24 mouse cellular contexts compared by ENCODE assay signal in genomic region chr7:4073144-4073543, GRCm38 (mm10). TPM values are rescaled to one million over a fixed set of nuclear protein-coding genes. Genes with fewer than 3 reads are reported as not detected.
DNase-seq lines count a peak whose midpoint lies in the region; ATAC-seq lines count a peak whose summit lies in the region.
"Had no signal": no experiment of that assay in that cellular context is flagged by ENCODE, and none has a peak within 500 bp of the region (broad histone marks: within the 10 kb centered on the region; RNA-seq: fewer than 3 reads in every experiment).

No protein-coding gene starts in this region.

- H3K27me3 ChIP-seq in heart, embryonic 11.5 days (ENCODE audit: control insufficient read depth, insufficient read depth, low read length): no peaks in the 10 kb centered on the region
- no peaks in the 10 kb centered on the region for H3K27me3 ChIP-seq in limb, embryonic 10.5 days (ENCODE audit: low read depth, poor library complexity, severe bottlenecking)
- H3K27me3 ChIP-seq: neural tube, embryonic 13.5 days; stomach, embryonic 15.5 days had no signal

- H3K4me1 ChIP-seq in heart, embryonic 11.5 days (ENCODE audit: control insufficient read depth, insufficient read depth, low read length): no peaks in the 10 kb centered on the region
- H3K4me1 ChIP-seq in limb, embryonic 10.5 days: no peaks in the 10 kb centered on the region
- H3K4me1 ChIP-seq: heart, embryonic 10.5 days; neural tube, embryonic 13.5 days; stomach, embryonic 15.5 days had no signal

- WGBS in heart, embryonic 11.5 days (ENCODE audit: insufficient replicate concordance): 65% methylated on average over 3 of the region's 3 CpGs
- 84% methylated on average over 3 of the region's 3 CpGs for WGBS in limb, embryonic 10.5 days

- no peak overlapping the region for H3K4me2 ChIP-seq in heart, embryonic 11.5 days
- H3K4me2 ChIP-seq: hindbrain, embryonic 14.5 days; lung, embryonic 14.5 days; midbrain, embryonic 11.5 days; neural tube, embryonic 13.5 days; stomach, embryonic 15.5 days had no signal

- no peaks in the 10 kb centered on the region for H3K36me3 ChIP-seq in heart, embryonic 11.5 days (ENCODE audit: control insufficient read depth, insufficient read depth, low read length)
- no peaks in the 10 kb centered on the region for H3K36me3 ChIP-seq in limb, embryonic 10.5 days
- H3K36me3 ChIP-seq: heart, embryonic 10.5 days; neural tube, embryonic 13.5 days; stomach, embryonic 15.5 days had no signal

- H3K27ac ChIP-seq in heart, embryonic 11.5 days (ENCODE audit: low read depth, low read length): no peak overlapping the region
- H3K27ac ChIP-seq in limb, embryonic 10.5 days: no peak overlapping the region
- H3K27ac ChIP-seq: heart, embryonic 10.5 days; hindbrain, embryonic 14.5 days; kidney, postnatal 0 days; neural tube, embryonic 13.5 days; stomach, embryonic 15.5 days had no signal

- no peak overlapping the region for H3K9ac ChIP-seq in heart, embryonic 11.5 days (ENCODE audit: low read depth, low read length)
- H3K9ac ChIP-seq: hindbrain, embryonic 14.5 days; lung, embryonic 14.5 days; neural tube, embryonic 13.5 days; stomach, embryonic 15.5 days had no signal

- no peak overlapping the region for H3K4me3 ChIP-seq in heart, embryonic 11.5 days (ENCODE audit: low read depth, low read length)
- H3K4me3 ChIP-seq in limb, embryonic 10.5 days: no peak overlapping the region
- H3K4me3 ChIP-seq: heart, embryonic 10.5 days; neural tube, embryonic 13.5 days; stomach, embryonic 15.5 days had no signal

- DNase-seq in heart, adult 11 months: peak; percentile 86
- DNase-seq in spleen, postnatal 36 days (ENCODE audit: low spot score in 2 of 2): peak; percentile 60 to 69
- no peak for DNase-seq in spleen, adult 12 weeks (ENCODE audit: low spot score)
- no peak for DNase-seq in urinary bladder, postnatal 14 days (ENCODE audit: low spot score)
- no peak for DNase-seq in urinary bladder, adult 18-20 months (ENCODE audit: low spot score in 2 of 2)
- DNase-seq in limb, embryonic 10.5 days (ENCODE audit: low spot score): no peak
- DNase-seq: adrenal gland, postnatal 25 days; cerebellum, adult 9-11 months; gastrocnemius, postnatal 14 days; heart, postnatal 14 days; lung, embryonic 14.5 days; right cerebral cortex, postnatal 25 days; thymus, adult 2 months had no signal

- H3K9me3 ChIP-seq in heart, embryonic 11.5 days (replicated peaks; ENCODE audit: control insufficient read depth, low read length): no peaks in the 10 kb centered on the region
- H3K9me3 ChIP-seq in limb, embryonic 10.5 days (replicated peaks): no peaks in the 10 kb centered on the region
- H3K9me3 ChIP-seq: heart, embryonic 10.5 days; neural tube, embryonic 13.5 days; stomach, embryonic 15.5 days had no signal

- ATAC-seq in heart, embryonic 11.5 days (replicated peaks; ENCODE audit: insufficient number of reproducible peaks, low FRiP score, low TSS enrichment): no peak
- peak; percentile 72 for ATAC-seq in megakaryocyte-erythroid progenitor cell, adult 5-6 weeks (replicated peaks; ENCODE audit: low FRiP score, low TSS enrichment, poor library complexity, severe bottlenecking)
- ATAC-seq: activated CD4-positive, CD25-positive, alpha-beta regulatory T cell, adult 4 months; intestine, embryonic 16.5 days; Patski had no signal

RNA-seq across cellular contexts. Expression of gene Lair1, which starts 10.1 kb away (rescaled TPM):
- 0.76 and 0.86 TPM in 2 replicates for polyA plus RNA-seq in heart, embryonic 11.5 days (2014; fragmentation: Nextera tagmentation; extraction: Ambion mirVana)
- total RNA-seq in megakaryocyte-erythroid progenitor cell, adult 5-6 weeks (2014; fragmentation: Nextera tagmentation): 10.6 and 13.4 TPM in 2 replicates
- total RNA-seq in megakaryocyte-erythroid progenitor cell, adult 5-6 weeks (2017): 7.2 and 22.0 TPM in 2 replicates
- polyA plus RNA-seq in limb, embryonic 10.5 days (2016; fragmentation: Nextera tagmentation; extraction: Ambion mirVana): 0.13 and 0.19 TPM in 2 replicates

RNA-seq across cellular contexts. Expression of gene Ttyh1, which starts 46.1 kb away (rescaled TPM):
- polyA plus RNA-seq in heart, embryonic 11.5 days (2014; fragmentation: Nextera tagmentation; extraction: Ambion mirVana): 0.70 and 0.87 TPM in 2 replicates
- total RNA-seq in megakaryocyte-erythroid progenitor cell, adult 5-6 weeks (2014; fragmentation: Nextera tagmentation): not detected in 2 replicates
- not detected in 2 replicates for total RNA-seq in megakaryocyte-erythroid progenitor cell, adult 5-6 weeks (2017)
- polyA plus RNA-seq in limb, embryonic 10.5 days (2016; fragmentation: Nextera tagmentation; extraction: Ambion mirVana): 0.79 and 1.2 TPM in 2 replicates

Comparison
In these comparisons a context has a peak if more than half of its experiments do, and no peak if none do; other contexts are left out.
1. DNase-seq: peak in heart, adult 11 months (single experiment) and spleen, postnatal 36 days (2 of 2); none in spleen, adult 12 weeks (single experiment), urinary bladder, postnatal 14 days (single experiment), urinary bladder, adult 18-20 months (0 of 2) and limb, embryonic 10.5 days (single experiment).